ENCODE assay signal across 11 mouse cellular contexts in the genomic region with DNA sequence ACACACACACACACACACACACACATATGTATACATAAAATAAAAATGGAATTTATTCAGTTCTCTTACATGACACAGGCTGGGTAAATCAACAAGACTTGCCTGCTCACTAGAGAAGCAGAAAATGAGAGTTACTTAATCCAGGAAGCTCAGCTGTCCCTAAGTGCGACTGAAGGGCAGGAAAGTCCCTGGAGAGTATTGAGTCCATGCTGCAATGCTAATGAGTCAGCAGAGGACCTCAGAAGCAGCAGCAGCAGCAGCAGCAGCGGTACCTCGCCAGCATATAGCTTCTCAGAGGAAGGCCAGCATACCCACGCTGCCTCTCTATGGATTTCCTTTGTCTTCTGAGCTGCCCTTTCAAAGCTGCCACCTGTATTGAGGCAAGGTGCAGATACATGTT. TPM values are rescaled to one million over a fixed set of nuclear protein-coding genes. Genes with fewer than 3 reads are reported as not detected.
DNase-seq lines count a peak whose midpoint lies in the region; ATAC-seq and TF ChIP-seq lines count a peak whose summit lies in the region.
"Had no signal": no experiment of that assay in that cellular context is flagged by ENCODE, and none has a peak within 500 bp of the region (broad histone marks: within the 10 kb centered on the region; RNA-seq: fewer than 3 reads in every experiment).

No protein-coding gene starts in this region.

- H3K4me2 ChIP-seq in kidney, postnatal 0 days (ENCODE audit: low read length): no peak overlapping the region
- no peak overlapping the region for H3K4me2 ChIP-seq in lung, postnatal 0 days (replicated peaks; ENCODE audit: low read depth, low read length)
- H3K4me2 ChIP-seq: hindbrain, embryonic 15.5 days; liver, embryonic 11.5 days had no signal

- H3K9me3 ChIP-seq in kidney, postnatal 0 days (replicated peaks; ENCODE audit: low read length): no peaks in the 10 kb centered on the region
- H3K9me3 ChIP-seq in lung, postnatal 0 days (ENCODE audit: low read length): no peaks in the 10 kb centered on the region
- H3K9me3 ChIP-seq: embryonic facial prominence, embryonic 15.5 days; hindbrain, embryonic 15.5 days had no signal

- H3K27ac ChIP-seq in kidney, postnatal 0 days: no peak overlapping the region
- no peak overlapping the region for H3K27ac ChIP-seq in lung, postnatal 0 days (ENCODE audit: low read length)
- peak overlapping the region; percentile 46; the same call in 1 of the 2 replicates for H3K27ac ChIP-seq in small intestine, adult 2 months (ENCODE audit: insufficient read depth, low read depth, low read length)
- H3K27ac ChIP-seq: embryonic facial prominence, embryonic 15.5 days; hindbrain, embryonic 15.5 days had no signal

- TF ChIP-seq EP300 in lung, postnatal 0 days (IDR thresholded peaks at IDR 0.05): 0 out of 2 replicates have a peak, but pooled peaks have one; percentile 21

- no peaks in the 10 kb centered on the region for H3K27me3 ChIP-seq in kidney, postnatal 0 days (ENCODE audit: insufficient read depth, low read length)
- no peaks in the 10 kb centered on the region for H3K27me3 ChIP-seq in lung, postnatal 0 days (replicated peaks; ENCODE audit: insufficient read depth, low read length)
- H3K27me3 ChIP-seq in small intestine, adult 2 months (ENCODE audit: control insufficient read depth, insufficient read depth, low read length): no peaks in the 10 kb centered on the region
- H3K27me3 ChIP-seq: embryonic facial prominence, embryonic 15.5 days had no signal

- TF ChIP-seq POLR2A in small intestine, adult 2 months (IDR thresholded peaks at IDR 0.05; ENCODE audit: low read depth, low read length): no peak

- H3K4me1 ChIP-seq in kidney, postnatal 0 days (replicated peaks; ENCODE audit: insufficient read depth, low read length): no peaks in the 10 kb centered on the region
- H3K4me1 ChIP-seq in lung, postnatal 0 days (ENCODE audit: insufficient read depth, low read depth, low read length): no peaks in the 10 kb centered on the region; the same call in 1 of the 2 replicates
- H3K4me1 ChIP-seq in small intestine, adult 2 months (ENCODE audit: control insufficient read depth, insufficient read depth, insufficient read length, low read length): peaks cover 2% of the 10 kb centered on the region; the same call in 1 of the 2 replicates

- no peaks in the 10 kb centered on the region for H3K36me3 ChIP-seq in kidney, postnatal 0 days (ENCODE audit: insufficient read depth, low read length)
- no peaks in the 10 kb centered on the region for H3K36me3 ChIP-seq in lung, postnatal 0 days (ENCODE audit: insufficient read depth, low read length)
- no peaks in the 10 kb centered on the region for H3K36me3 ChIP-seq in small intestine, adult 2 months (ENCODE audit: control insufficient read depth, insufficient read depth, low read length)
- H3K36me3 ChIP-seq: embryonic facial prominence, embryonic 15.5 days; hindbrain, embryonic 15.5 days had no signal

- WGBS in kidney, postnatal 0 days: 33% methylated on average over 4 of the region's 4 CpGs
- 11% methylated on average over 4 of the region's 4 CpGs for WGBS in lung, postnatal 0 days
- WGBS in small intestine, adult 2 months: 5% methylated on average over 4 of the region's 4 CpGs

- no peak for TF ChIP-seq CTCF in kidney, postnatal 0 days (IDR thresholded peaks at IDR 0.05; ENCODE audit: low read depth)
- TF ChIP-seq CTCF in lung, postnatal 0 days (IDR thresholded peaks at IDR 0.05): no peak
- no peak for TF ChIP-seq CTCF in small intestine, adult 2 months (IDR thresholded peaks at IDR 0.05; ENCODE audit: extremely low read depth, insufficient read length, insufficient replicate concordance, low read depth, low read length)

- no peak overlapping the region for H3K4me3 ChIP-seq in kidney, postnatal 0 days (replicated peaks; ENCODE audit: low read depth, low read length)
- H3K4me3 ChIP-seq in lung, postnatal 0 days (ENCODE audit: low read depth, low read length): no peak overlapping the region
- H3K4me3 ChIP-seq in small intestine, adult 2 months (ENCODE audit: low read depth, low read length): no peak overlapping the region
- H3K4me3 ChIP-seq: embryonic facial prominence, embryonic 15.5 days; hindbrain, embryonic 15.5 days had no signal

- ATAC-seq in kidney, postnatal 0 days (replicated peaks; ENCODE audit: low FRiP score, low read depth): no peak
- ATAC-seq in lung, postnatal 0 days: peak; percentile 91

- peak; percentile 66 for DNase-seq in kidney, postnatal 0 days (ENCODE audit: low spot score)
- no peak for DNase-seq in kidney, adult 18-20 months
- peak; percentile 18 for DNase-seq in adrenal gland, postnatal 25 days
- peak; percentile 90 for DNase-seq in lung, postnatal 0 days (ENCODE audit: low spot score)
- no peak for DNase-seq in urinary bladder, postnatal 25 days (ENCODE audit: low spot score)
- DNase-seq in cerebellum, adult 18-20 months: no peak
- no peak for DNase-seq in left cerebral cortex, adult 11 months (ENCODE audit: low spot score)

- H3K9ac ChIP-seq in kidney, postnatal 0 days (ENCODE audit: low read depth, low read length): no peak overlapping the region
- no peak overlapping the region for H3K9ac ChIP-seq in lung, postnatal 0 days (replicated peaks; ENCODE audit: low read depth)
- H3K9ac ChIP-seq: embryonic facial prominence, embryonic 15.5 days; hindbrain, embryonic 15.5 days had no signal

RNA-seq across cellular contexts. Expression of gene Atg4c, which starts 30.2 kb away (rescaled TPM):
- 13.1 and 14.7 TPM in 2 replicates for polyA plus RNA-seq in kidney, postnatal 0 days (2015; fragmentation: Nextera tagmentation; extraction: Ambion mirVana)
- total RNA-seq in adrenal gland, postnatal 25 days (2021): 15.5 and 17.3 TPM in 2 replicates
- 8.1 and 8.9 TPM in 2 replicates for polyA plus RNA-seq in lung, postnatal 0 days (2015; fragmentation: Nextera tagmentation; extraction: Ambion mirVana)
- 1.1 and 3.3 TPM in 2 replicates for polyA plus RNA-seq in small intestine, adult 2 months (2012; rRNA removed)

RNA-seq across cellular contexts. Expression of gene Dock7, which starts 42.8 kb away (rescaled TPM):
- polyA plus RNA-seq in kidney, postnatal 0 days (2015; fragmentation: Nextera tagmentation; extraction: Ambion mirVana): 38.9 and 39.6 TPM in 2 replicates
- total RNA-seq in adrenal gland, postnatal 25 days (2021): 57.2 and 74.6 TPM in 2 replicates
- polyA plus RNA-seq in lung, postnatal 0 days (2015; fragmentation: Nextera tagmentation; extraction: Ambion mirVana): 20.1 and 23.0 TPM in 2 replicates
- 6.9 and 14.9 TPM in 2 replicates for polyA plus RNA-seq in small intestine, adult 2 months (2012; rRNA removed)

Comparison
In these comparisons a context has a peak if more than half of its experiments do, and no peak if none do; other contexts are left out.
1. DNase-seq: peak in kidney, postnatal 0 days (single experiment), adrenal gland, postnatal 25 days (single experiment) and lung, postnatal 0 days (single experiment); none in kidney, adult 18-20 months (single experiment), urinary bladder, postnatal 25 days (single experiment), cerebellum, adult 18-20 months (0 of 2) and left cerebral cortex, adult 11 months (single experiment).